ENCODE assay signal across 9 mouse cellular contexts in the genomic region with DNA sequence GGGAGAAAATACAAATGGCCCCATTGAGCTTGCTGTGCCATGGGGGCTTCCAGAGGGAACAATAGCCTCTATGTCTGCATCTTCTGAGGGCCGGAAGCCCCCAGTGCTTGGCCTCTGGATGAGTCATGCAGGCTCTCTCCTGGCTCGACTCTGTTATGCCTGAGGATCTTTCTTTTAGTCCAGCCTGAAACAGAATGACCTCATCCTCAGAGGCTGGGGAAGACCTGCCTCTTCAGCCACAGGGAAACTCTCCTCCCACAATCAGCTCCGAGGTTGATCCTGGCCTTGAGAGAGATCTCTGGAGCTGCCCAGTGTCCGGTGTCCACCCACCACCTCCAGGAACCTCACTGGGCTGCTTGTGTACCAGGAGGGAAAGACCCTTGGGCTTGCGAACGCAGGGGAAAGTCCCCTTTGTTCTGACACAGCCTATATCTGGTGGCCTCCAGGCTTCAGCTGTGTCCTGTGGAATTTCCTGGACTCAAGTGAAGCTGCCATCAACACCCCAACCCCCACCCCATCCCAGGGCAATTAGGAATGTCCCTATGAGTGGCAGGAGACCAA.
DNase-seq lines count a peak whose midpoint lies in the region; ATAC-seq lines count a peak whose summit lies in the region.
"Had no signal": no experiment of that assay in that cellular context is flagged by ENCODE, and none has a peak within 500 bp of the region (broad histone marks: within the 10 kb centered on the region; RNA-seq: fewer than 3 reads in every experiment).

No protein-coding gene starts in this region.

- H3K27ac ChIP-seq in intestine, embryonic 16.5 days (ENCODE audit: low read length) = peak overlapping the region; percentile 54
- H3K27ac ChIP-seq: midbrain, embryonic 12.5 days had no signal

- no peak overlapping the region for H3K9ac ChIP-seq in intestine, embryonic 16.5 days (ENCODE audit: low read depth, low read length)
- H3K9ac ChIP-seq: midbrain, embryonic 12.5 days had no signal

- peak; percentile 79 for ATAC-seq in intestine, embryonic 16.5 days

- H3K4me1 ChIP-seq in intestine, embryonic 16.5 days (ENCODE audit: control insufficient read depth, insufficient read depth, low read length) = peaks cover 13% of the 10 kb centered on the region
- H3K4me1 ChIP-seq: midbrain, embryonic 12.5 days had no signal

- H3K36me3 ChIP-seq in intestine, embryonic 16.5 days (ENCODE audit: control insufficient read depth, insufficient read depth, low read length) = no peaks in the 10 kb centered on the region
- H3K36me3 ChIP-seq: midbrain, embryonic 12.5 days had no signal

- no peaks in the 10 kb centered on the region for H3K9me3 ChIP-seq in intestine, embryonic 16.5 days (ENCODE audit: control insufficient read depth, low read length)
- H3K9me3 ChIP-seq: midbrain, embryonic 12.5 days had no signal

- 34% methylated on average over 6 of the region's 6 CpGs for WGBS in intestine, embryonic 16.5 days

- no peaks in the 10 kb centered on the region for H3K27me3 ChIP-seq in intestine, embryonic 16.5 days (replicated peaks; ENCODE audit: control insufficient read depth, insufficient read depth, low read length)
- H3K27me3 ChIP-seq: midbrain, embryonic 12.5 days had no signal

- DNase-seq in 3T3-L1 (ENCODE audit: low read depth, low spot score) = peak; percentile 95
- DNase-seq in adrenal gland, adult 8-10 months = peak; percentile 71
- peak; percentile 99 for DNase-seq in heart, adult 11 months
- DNase-seq in lung, postnatal 14 days = peak; percentile 47
- DNase-seq in urinary bladder, postnatal 4 days (ENCODE audit: low spot score in 2 of 2) = no peak
- no peak for DNase-seq in frontal cortex, adult 2 months (ENCODE audit: extremely low spot score in 1 of 2, low spot score in 1 of 2)
- DNase-seq in B cell, adult 2 months = no peak

- no peak overlapping the region for H3K4me3 ChIP-seq in intestine, embryonic 16.5 days (ENCODE audit: low read length)
- H3K4me3 ChIP-seq: midbrain, embryonic 12.5 days had no signal

- no peak overlapping the region for H3K4me2 ChIP-seq in intestine, embryonic 16.5 days (ENCODE audit: low read depth, low read length)
- H3K4me2 ChIP-seq: midbrain, embryonic 12.5 days had no signal

Comparison
In these comparisons a context has a peak if more than half of its experiments do, and no peak if none do; other contexts are left out.
1. DNase-seq: peak in 3T3-L1 (single experiment), adrenal gland, adult 8-10 months (single experiment), heart, adult 11 months (single experiment) and lung, postnatal 14 days (single experiment); none in urinary bladder, postnatal 4 days (0 of 2), frontal cortex, adult 2 months (0 of 2) and B cell, adult 2 months (0 of 2).